ENCODE assay signal across 19 mouse cellular contexts in genomic region chr5:30578445-30579080, GRCm38 (mm10). TPM values are rescaled to one million over a fixed set of nuclear protein-coding genes. Genes with fewer than 3 reads are reported as not detected.
A peak's percentile ranks its signal among the peaks of the same experiment; 100 is the strongest.
DNase-seq lines count a peak whose midpoint lies in the region; ATAC-seq and TF ChIP-seq lines count a peak whose summit lies in the region.
"Had no signal": no experiment of that assay in that cellular context is flagged by ENCODE, and none has a peak within 500 bp of the region (broad histone marks: within the 10 kb centered on the region; RNA-seq: fewer than 3 reads in every experiment).

No protein-coding gene starts in this region.

- peak; percentile 82 for DNase-seq in adrenal gland, postnatal 14 days
- DNase-seq in adrenal gland, adult 18-20 months (ENCODE audit: low spot score in 2 of 2), result no peak
- no peak for DNase-seq in frontal cortex, adult 2 months (ENCODE audit: extremely low spot score in 1 of 2, low spot score in 1 of 2)
- no peak for DNase-seq in layer of hippocampus, adult 2 months (ENCODE audit: low spot score in 2 of 2)
- no peak for DNase-seq in layer of hippocampus, postnatal 14 days (ENCODE audit: low spot score in 2 of 2)
- peak; percentile 31 to 49 for DNase-seq in cerebellum, postnatal 36 days
- DNase-seq: lung, embryonic 14.5 days; thymus, postnatal 25 days had no signal

- H3K9ac ChIP-seq in kidney, embryonic 15.5 days, result no peak overlapping the region
- H3K9ac ChIP-seq: embryonic facial prominence, embryonic 13.5 days; hindbrain, embryonic 14.5 days; intestine, embryonic 15.5 days; liver, embryonic 12.5 days; lung, embryonic 14.5 days; neural tube, embryonic 12.5 days had no signal

- H3K4me1 ChIP-seq in kidney, embryonic 15.5 days, result no peaks in the 10 kb centered on the region
- H3K4me1 ChIP-seq: embryonic facial prominence, embryonic 13.5 days; intestine, embryonic 15.5 days; neural tube, embryonic 12.5 days had no signal

- ATAC-seq in frontal cortex, adult (ENCODE audit: low TSS enrichment), result peak; percentile 28; the same call in 1 of the 2 replicates
- no peak for ATAC-seq in kidney, embryonic 15.5 days (replicated peaks; ENCODE audit: low FRiP score)
- ATAC-seq: intestine, embryonic 15.5 days; liver, embryonic 12.5 days had no signal

- no peaks in the 10 kb centered on the region for H3K36me3 ChIP-seq in kidney, embryonic 15.5 days
- H3K36me3 ChIP-seq: embryonic facial prominence, embryonic 13.5 days; intestine, embryonic 15.5 days; liver, embryonic 12.5 days; midbrain, embryonic 10.5 days; neural tube, embryonic 12.5 days had no signal

- H3K27ac ChIP-seq in layer of hippocampus, adult 2 months, result peak overlapping the region; percentile 61
- no peak overlapping the region for H3K27ac ChIP-seq in kidney, embryonic 15.5 days
- H3K27ac ChIP-seq: embryonic facial prominence, embryonic 13.5 days; hindbrain, embryonic 14.5 days; intestine, embryonic 15.5 days; liver, embryonic 12.5 days; midbrain, embryonic 10.5 days; neural tube, embryonic 12.5 days had no signal

- H3K9me3 ChIP-seq in kidney, embryonic 15.5 days (replicated peaks), result no peaks in the 10 kb centered on the region
- H3K9me3 ChIP-seq: embryonic facial prominence, embryonic 13.5 days; intestine, embryonic 15.5 days; liver, embryonic 12.5 days; midbrain, embryonic 10.5 days; neural tube, embryonic 12.5 days had no signal

- H3K4me2 ChIP-seq in kidney, embryonic 15.5 days, result no peak overlapping the region
- H3K4me2 ChIP-seq: embryonic facial prominence, embryonic 13.5 days; hindbrain, embryonic 14.5 days; intestine, embryonic 15.5 days; liver, embryonic 12.5 days; lung, embryonic 14.5 days; neural tube, embryonic 12.5 days had no signal

- no peak overlapping the region for H3K4me3 ChIP-seq in layer of hippocampus, adult 2 months
- H3K4me3 ChIP-seq in kidney, embryonic 15.5 days (replicated peaks), result no peak overlapping the region
- H3K4me3 ChIP-seq: embryonic facial prominence, embryonic 13.5 days; intestine, embryonic 15.5 days; liver, embryonic 12.5 days; midbrain, embryonic 10.5 days; neural tube, embryonic 12.5 days had no signal

- H3K27me3 ChIP-seq in kidney, embryonic 15.5 days, result 0 out of 2 replicates have a peak, but pooled peaks cover 2% of the 10 kb centered on the region
- H3K27me3 ChIP-seq: intestine, embryonic 15.5 days; neural tube, embryonic 12.5 days had no signal

- no peak for TF ChIP-seq CTCF in layer of hippocampus, adult 2 months (conservative IDR thresholded peaks at IDR 0.05)

- WGBS in kidney, embryonic 15.5 days, result 69% methylated on average over 6 of the region's 6 CpGs

RNA-seq across cellular contexts. Expression of gene Kcnk3, which starts 9.4 kb away (rescaled TPM):
- 678 and 701 TPM in 2 replicates for total RNA-seq in adrenal gland, postnatal 14 days (2021)
- total RNA-seq in adrenal gland, adult 18-20 months (2021), result 1,000 to 10,000 TPM in 1 of 2 experiments, 100 to 1,000 TPM in 1; 960 to 1,436 TPM
- 18.0 and 23.1 TPM in 2 replicates for polyA plus RNA-seq in frontal cortex, adult 2 months (2012; rRNA removed)
- total RNA-seq in layer of hippocampus, adult 2 months (2021), result 10 to 100 TPM in 1 of 2 experiments, 1 to 10 TPM in 1; 9.7 to 11.3 TPM
- 1 to 10 TPM; 6.9 to 9.0 TPM for total RNA-seq in layer of hippocampus, postnatal 14 days (2021)
- 2.7 and 8.0 TPM in 2 replicates for polyA plus RNA-seq in kidney, embryonic 15.5 days (2015; fragmentation: Nextera tagmentation; extraction: Ambion mirVana)

RNA-seq across cellular contexts. Expression of gene Cib4, which starts 32.9 kb away (rescaled TPM):
- total RNA-seq in adrenal gland, postnatal 14 days (2021), result 1.0 and 1.4 TPM in 2 replicates
- 1 to 10 TPM in 1 of 2 experiments, under 1 TPM in 1; 0.43 to 1.2 TPM for total RNA-seq in adrenal gland, adult 18-20 months (2021)
- polyA plus RNA-seq in frontal cortex, adult 2 months (2012; rRNA removed), result not detected in 2 replicates
- not detected for total RNA-seq in layer of hippocampus, adult 2 months (2021)
- total RNA-seq in layer of hippocampus, postnatal 14 days (2021), result not detected
- polyA plus RNA-seq in kidney, embryonic 15.5 days (2015; fragmentation: Nextera tagmentation; extraction: Ambion mirVana), result not detected in 2 replicates
- total RNA-seq: gastrocnemius, postnatal 4 days had no signal
- polyA plus RNA-seq: embryonic facial prominence, embryonic 13.5 days; hindbrain, embryonic 14.5 days; intestine, embryonic 15.5 days; kidney, embryonic 16.5 days; limb, embryonic 11.5 days; liver, embryonic 12.5 days; lung, embryonic 14.5 days; midbrain, embryonic 10.5 days; neural tube, embryonic 12.5 days had no signal

Comparison
In these comparisons a context has a peak if more than half of its experiments do, and no peak if none do; other contexts are left out.
1. DNase-seq: peak in adrenal gland, postnatal 14 days (single experiment) and cerebellum, postnatal 36 days (2 of 2); none in adrenal gland, adult 18-20 months (0 of 2), frontal cortex, adult 2 months (0 of 2), layer of hippocampus, adult 2 months (0 of 2) and layer of hippocampus, postnatal 14 days (0 of 2).
2. RNA of gene Kcnk3, which starts 9.4 kb away (total RNA-seq): 960 to 1,436 TPM in adrenal gland, adult 18-20 months and 678 to 701 TPM in adrenal gland, postnatal 14 days; 9.7 to 11.3 TPM in layer of hippocampus, adult 2 months and 6.9 to 9.0 TPM in layer of hippocampus, postnatal 14 days; every median in the first group is over 10 times any median in the second.